8 mouse cellular contexts compared by ENCODE assay signal in genomic region chr1:4689096-4689495, GRCm38 (mm10).
DNase-seq lines count a peak whose midpoint lies in the region; ATAC-seq lines count a peak whose summit lies in the region.

No protein-coding gene starts in this region.

- peak overlapping the region; percentile 44 for H3K4me2 ChIP-seq in liver, embryonic 12.5 days

- WGBS in liver, embryonic 12.5 days (ENCODE audit: insufficient replicate concordance): 18% methylated on average over 26 of the region's 26 CpGs

- H3K9ac ChIP-seq in liver, embryonic 12.5 days: no peak overlapping the region

- no peak overlapping the region for H3K27ac ChIP-seq in liver, embryonic 12.5 days

- H3K4me3 ChIP-seq in liver, embryonic 12.5 days: no peak overlapping the region

- H3K27me3 ChIP-seq in liver, embryonic 12.5 days (replicated peaks): peaks cover 6% of the 10 kb centered on the region; the same call in 1 of the 2 replicates

- H3K4me1 ChIP-seq in liver, embryonic 12.5 days: no peaks in the 10 kb centered on the region

- no peaks in the 10 kb centered on the region for H3K9me3 ChIP-seq in liver, embryonic 12.5 days (replicated peaks)

- no peak for ATAC-seq in liver, embryonic 12.5 days
- ATAC-seq in megakaryocyte, adult 5-6 weeks (ENCODE audit: poor library complexity, severe bottlenecking): no peak

- intact Hi-C loops in heart, postnatal 10 days (cut with DNase I): no loop called here
- intact Hi-C loops in left cerebral cortex, postnatal 14 days (cut with DNase I): no loop called here

- H3K36me3 ChIP-seq in liver, embryonic 12.5 days: no peaks in the 10 kb centered on the region

- peak; percentile 26 for DNase-seq in adrenal gland, postnatal 10 days
- no peak for DNase-seq in adrenal gland, adult 18-20 months (ENCODE audit: low spot score in 2 of 2)
- peak; percentile 5 for DNase-seq in adrenal gland, postnatal 25 days
- peak; percentile 8 to 12 for DNase-seq in heart, postnatal 10 days
- no peak for DNase-seq in gastrocnemius, postnatal 25 days
- DNase-seq in left cerebral cortex, postnatal 14 days (ENCODE audit: low spot score in 2 of 2): no peak

Comparison
In these comparisons a context has a peak if more than half of its experiments do, and no peak if none do; other contexts are left out.
1. DNase-seq: peak in adrenal gland, postnatal 10 days (single experiment), adrenal gland, postnatal 25 days (single experiment) and heart, postnatal 10 days (2 of 2); none in adrenal gland, adult 18-20 months (0 of 2), gastrocnemius, postnatal 25 days (single experiment) and left cerebral cortex, postnatal 14 days (0 of 2).